Mouse (Mus musculus) ES-Bruce4 (cell line): ENCODE data around the gene Rundc3a.

Experiments used
- CTCF ChIP-seq: IDR thresholded peaks from one replicate; pipeline ENCODE4 v1.8.1; 2011; ENCODE audit warnings: low read depth, low read length
- POLR2A ChIP-seq: IDR thresholded peaks from one replicate; pipeline ENCODE4 v1.8.1; 2011; ENCODE audit warnings: low read length; ENCODE audit not compliant: insufficient read depth

DNA sequence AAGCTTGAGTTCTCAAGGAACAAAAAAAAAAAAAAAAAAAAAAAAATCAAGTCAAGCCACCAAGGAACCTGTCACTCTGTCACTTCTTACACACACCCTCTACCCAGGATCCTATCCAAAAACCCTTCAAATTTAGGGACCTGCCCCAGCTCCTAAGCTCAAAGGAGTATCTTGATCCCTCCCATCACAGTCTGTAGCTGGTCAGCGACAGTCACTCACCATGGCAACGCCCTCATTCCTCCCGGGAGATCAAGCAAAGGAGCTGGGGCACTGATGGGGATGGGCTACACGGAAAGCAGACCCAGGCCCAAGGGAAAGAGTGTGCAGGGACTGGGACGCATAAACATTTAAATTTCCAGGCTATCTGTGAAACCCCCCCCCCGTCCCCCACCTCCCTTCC is 51.6 kb downstream of the Rundc3a start:
- TF ChIP-seq CTCF (no peak), POLR2A (no peak)
